Mouse (Mus musculus): Measurements from ENCODE around the gene Gm3259. TPM values are rescaled to one million over a fixed set of nuclear protein-coding genes. Genes with fewer than 3 reads are reported as not detected.
"Not testable (repeated sequence)": the region's sequence is repeated elsewhere in the genome, so short reads cannot be mapped to it uniquely, and the experiment has no call there.

The Gm3259 gene
- polyA plus RNA-seq (2014; fragmentation: Nextera tagmentation; extraction: Ambion mirVana), result not detected in 2 replicates

- H3K4me2 ChIP-seq (replicated peaks; ENCODE audit: low read depth, low read length); H3K9me3 ChIP-seq (ENCODE audit: control insufficient read depth, low read depth, low read length); H3K4me1 ChIP-seq (ENCODE audit: control insufficient read depth, insufficient read depth, low read length); H3K36me3 ChIP-seq (ENCODE audit: control insufficient read depth, insufficient read depth, low read length); H3K27me3 ChIP-seq (ENCODE audit: control insufficient read depth, insufficient read depth, low read length); H3K27ac ChIP-seq (ENCODE audit: low read length); H3K9ac ChIP-seq (replicated peaks; ENCODE audit: low read depth, low read length); ATAC-seq (ENCODE audit: insufficient number of reproducible peaks, insufficient read depth, low FRiP score, low read depth); H3K4me3 ChIP-seq (ENCODE audit: low read depth, low read length): not testable (repeated sequence)
- WGBS, result 80% methylated on average over 2 of the region's 2 CpGs
Observed at GRCm38 (mm10) chr5:95305611-95306010, at the start of gene Gm3259. TSS of gene Gm3259 (plus strand) at chr5:95305911.

- not testable (repeated sequence) for H3K4me2 ChIP-seq (replicated peaks; ENCODE audit: low read depth, low read length); H3K4me3 ChIP-seq (ENCODE audit: low read depth, low read length); ATAC-seq (ENCODE audit: insufficient number of reproducible peaks, insufficient read depth, low FRiP score, low read depth); H3K9me3 ChIP-seq (ENCODE audit: control insufficient read depth, low read depth, low read length); H3K4me1 ChIP-seq (ENCODE audit: control insufficient read depth, insufficient read depth, low read length); H3K27me3 ChIP-seq (ENCODE audit: control insufficient read depth, insufficient read depth, low read length); H3K36me3 ChIP-seq (ENCODE audit: control insufficient read depth, insufficient read depth, low read length); H3K9ac ChIP-seq (replicated peaks; ENCODE audit: low read depth, low read length); H3K27ac ChIP-seq (ENCODE audit: low read length)
- no CpG with 5 or more reads among the region's 1 CpGs for WGBS
Observed at GRCm38 (mm10) chr5:95272668-95273067, 33.0 kb upstream of the Gm3259 start, which contains the start of gene Gm10424. TSS of gene Gm10424 (minus strand) at chr5:95272768.

Other genes starting within 250 kb of the Gm3259 start
- gene Gm7942, start 199.0 kb upstream of the Gm3259 start, polyA plus RNA-seq (2014; fragmentation: Nextera tagmentation; extraction: Ambion mirVana), result not detected in 2 replicates
- gene Gm16513, start 123.3 kb upstream of the Gm3259 start, polyA plus RNA-seq (2014; fragmentation: Nextera tagmentation; extraction: Ambion mirVana), result not detected in 2 replicates
- not detected in 2 replicates for gene Gm10424, start 33.1 kb upstream of the Gm3259 start, polyA plus RNA-seq (2014; fragmentation: Nextera tagmentation; extraction: Ambion mirVana)
- not detected in 2 replicates for gene D5Ertd577e, start 150.9 kb downstream of the Gm3259 start, polyA plus RNA-seq (2014; fragmentation: Nextera tagmentation; extraction: Ambion mirVana)
- gene Gm3286, start 204.8 kb downstream of the Gm3259 start, polyA plus RNA-seq (2014; fragmentation: Nextera tagmentation; extraction: Ambion mirVana), result not detected in 2 replicates

Data from stomach, embryonic 14.5 days (tissue).